Mouse (Mus musculus): ENCODE data around the gene Poldip2. TPM values are rescaled to one million over a fixed set of nuclear protein-coding genes. Genes with fewer than 3 reads are reported as not detected.

The Poldip2 gene
- 185 TPM in 2 replicates for polyA plus RNA-seq (2014; fragmentation: Nextera tagmentation; extraction: Ambion mirVana)

DNA sequence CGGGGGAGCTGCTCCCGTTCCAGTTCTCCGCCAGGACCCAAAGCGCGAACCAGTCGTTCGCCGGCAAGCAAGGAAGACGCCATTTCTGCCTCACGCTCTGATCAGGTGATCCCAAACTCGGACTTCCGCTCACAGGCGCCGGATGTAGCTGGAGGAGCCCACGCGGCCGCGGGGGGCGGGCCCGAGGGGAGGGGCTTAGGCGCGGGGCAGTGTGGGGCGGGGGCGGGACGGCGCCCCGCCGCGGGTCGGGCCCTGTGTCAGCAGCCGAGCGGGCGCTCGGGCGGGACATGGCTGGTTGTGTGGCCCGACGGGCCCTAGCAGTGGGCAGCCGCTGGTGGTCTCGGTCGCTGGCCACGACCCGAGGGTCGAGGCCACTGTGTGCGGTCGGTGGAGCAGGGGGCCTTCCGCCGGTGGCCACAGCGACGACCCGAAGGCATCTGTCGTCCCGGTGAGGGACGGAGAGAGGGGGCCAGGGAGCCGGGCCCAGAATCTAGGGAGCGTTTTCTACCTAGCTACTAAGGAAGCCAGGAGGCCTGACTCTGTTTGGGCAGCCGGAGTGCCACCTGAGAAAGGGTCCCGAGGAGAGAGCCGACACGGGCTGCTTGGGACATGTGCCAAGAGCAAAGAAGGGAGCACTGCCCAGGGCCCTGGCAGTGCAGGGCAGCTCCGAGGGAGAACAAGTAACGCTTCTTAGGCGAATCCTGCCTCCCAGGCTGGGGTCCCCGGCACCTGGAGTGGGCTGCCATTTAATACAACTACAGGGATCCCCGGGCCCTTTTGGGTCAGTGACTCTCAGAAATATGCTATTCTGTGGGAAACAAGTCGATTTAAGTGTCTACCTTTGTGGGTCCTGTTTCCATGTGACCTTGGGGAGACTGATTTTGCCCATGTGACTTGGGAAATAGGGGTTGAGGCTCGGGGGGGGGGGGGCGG lies at the start of gene Poldip2, which contains the start of gene Tmem199:
Gene Poldip2 (plus strand): TSS at position 169 of the 933 bp plus-strand sequence.
Gene Tmem199 (minus strand): TSS at position 148 of the 933 bp plus-strand sequence.
- peak; percentile 96 for ATAC-seq
- H3K4me1 ChIP-seq (ENCODE audit: control insufficient read depth, insufficient read depth, low read length), result peaks cover 8% of the 10 kb centered on the region; the same call in 1 of the 2 replicates
- no peaks in the 10 kb centered on the region for H3K27me3 ChIP-seq (replicated peaks; ENCODE audit: control insufficient read depth, insufficient read depth, low read length)
- H3K9ac ChIP-seq (ENCODE audit: low read length), result peak within 1 kb of the TSS; percentile 97
- H3K4me3 ChIP-seq (ENCODE audit: low read depth, low read length), result peak within 1 kb of the TSS; percentile 88
- peak within 1 kb of the TSS; percentile 76 for H3K27ac ChIP-seq (ENCODE audit: low read depth, low read length)
- peak; percentile 97 for DNase-seq (ENCODE audit: low spot score)
- no peaks in the 10 kb centered on the region for H3K9me3 ChIP-seq (replicated peaks; ENCODE audit: control insufficient read depth, low read length)
- peaks cover 39% of the 10 kb centered on the region for H3K36me3 ChIP-seq (ENCODE audit: control insufficient read depth, insufficient read depth, low read length)
- 1% methylated on average over 67 of the region's 67 CpGs for WGBS
- H3K4me2 ChIP-seq (ENCODE audit: low read length), result peak within 1 kb of the TSS; percentile 90

DNA sequence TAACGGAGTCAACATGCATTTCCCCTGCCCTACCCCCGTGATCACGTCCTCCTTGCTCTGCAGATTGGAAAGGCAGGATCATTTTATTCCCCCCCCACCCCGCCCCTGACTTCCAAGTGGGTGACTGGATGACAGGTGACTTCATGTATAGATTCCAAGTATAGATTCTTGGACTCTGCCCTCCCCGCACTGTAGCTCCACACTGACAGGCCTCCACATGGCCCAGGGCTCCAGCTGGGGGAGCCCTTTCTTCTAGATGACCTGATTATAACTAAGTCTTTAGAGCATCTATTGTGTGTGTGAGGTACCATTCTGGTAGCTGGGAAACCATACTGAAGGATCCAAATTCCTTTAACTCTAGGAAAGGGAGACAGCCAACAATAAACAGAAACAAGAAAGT lies 49.3 kb upstream of the Poldip2 start:
- no peak for DNase-seq (ENCODE audit: low spot score)
- no peak overlapping the region for H3K27ac ChIP-seq (ENCODE audit: low read depth, low read length)
- WGBS, result 78% methylated on average over 5 of the region's 5 CpGs
- H3K27me3 ChIP-seq (replicated peaks; ENCODE audit: control insufficient read depth, insufficient read depth, low read length), result no peaks in the 10 kb centered on the region
- H3K36me3 ChIP-seq (ENCODE audit: control insufficient read depth, insufficient read depth, low read length), result no peaks in the 10 kb centered on the region
- H3K4me1 ChIP-seq (ENCODE audit: control insufficient read depth, insufficient read depth, low read length), result peaks cover 6% of the 10 kb centered on the region; the same call in 1 of the 2 replicates
- H3K4me2 ChIP-seq (ENCODE audit: low read length), result no peak overlapping the region
- no peaks in the 10 kb centered on the region for H3K9me3 ChIP-seq (replicated peaks; ENCODE audit: control insufficient read depth, low read length)
- ATAC-seq, result no peak
- H3K4me3 ChIP-seq (ENCODE audit: low read depth, low read length), result no peak overlapping the region
- H3K9ac ChIP-seq (ENCODE audit: low read length), result no peak overlapping the region

DNA sequence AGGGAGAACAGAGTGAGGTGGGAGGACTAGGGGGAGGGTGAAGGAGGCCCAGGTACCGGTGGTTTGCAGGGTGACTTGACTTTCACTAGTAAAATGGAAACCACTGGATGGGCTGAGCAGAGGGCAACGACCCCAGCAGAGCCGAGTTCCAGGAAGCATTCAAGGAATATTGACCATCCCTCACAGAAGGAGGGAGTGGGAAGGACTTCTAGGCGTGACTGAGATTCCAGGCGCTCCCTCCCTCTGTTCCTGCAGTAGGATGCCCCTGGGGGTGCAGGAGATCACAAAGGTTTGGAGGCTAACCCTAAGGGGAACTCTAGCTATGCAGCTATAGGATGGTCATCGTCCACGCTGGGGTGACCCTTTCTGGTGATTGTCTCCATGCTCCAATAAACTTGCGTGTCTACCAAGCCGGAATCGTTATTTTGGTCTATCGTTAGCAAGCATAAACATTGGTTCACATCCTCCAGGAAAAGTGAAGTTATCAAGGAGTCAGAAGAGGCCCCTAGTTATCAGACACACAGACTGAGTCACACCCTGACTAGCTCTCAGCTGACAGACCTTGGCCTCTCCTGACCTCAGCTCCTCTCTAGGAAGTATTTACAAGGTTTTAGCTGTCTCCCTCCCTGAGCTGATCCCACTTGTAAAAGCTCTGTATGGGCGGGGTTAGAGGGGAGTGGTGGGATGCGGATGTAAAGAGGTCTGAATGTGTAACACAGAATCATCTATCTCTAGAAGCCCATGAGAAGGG lies 48.5 kb upstream of the Poldip2 start:
- Histone ChIP-seq H3K27ac (ENCODE audit: low read depth, low read length) (no peak overlapping the region), H3K27me3 (replicated peaks; ENCODE audit: control insufficient read depth, insufficient read depth, low read length) (no peaks in the 10 kb centered on the region), H3K4me1 (ENCODE audit: control insufficient read depth, insufficient read depth, low read length) (peaks cover 6% of the 10 kb centered on the region; the same call in 1 of the 2 replicates), H3K9ac (ENCODE audit: low read length) (no peak overlapping the region), H3K4me3 (ENCODE audit: low read depth, low read length) (no peak overlapping the region), H3K36me3 (ENCODE audit: control insufficient read depth, insufficient read depth, low read length) (no peaks in the 10 kb centered on the region), H3K9me3 (replicated peaks; ENCODE audit: control insufficient read depth, low read length) (no peaks in the 10 kb centered on the region), H3K4me2 (ENCODE audit: low read length) (no peak overlapping the region)
- no peak for ATAC-seq
- 73% methylated on average over 13 of the region's 13 CpGs for WGBS
- no peak for DNase-seq (ENCODE audit: low spot score)

GRCm38 (mm10) chr11:78465116-78465515 lies 46.9 kb upstream of the Poldip2 start:
- DNase-seq (ENCODE audit: low spot score) (no peak), ATAC-seq (peak; percentile 22; the same call in 1 of the 2 replicates)
- Histone ChIP-seq H3K4me2 (ENCODE audit: low read length) (peak overlapping the region; percentile 82), H3K4me3 (ENCODE audit: low read depth, low read length) (peak overlapping the region; percentile 70), H3K4me1 (ENCODE audit: control insufficient read depth, insufficient read depth, low read length) (peaks cover 6% of the 10 kb centered on the region; the same call in 1 of the 2 replicates), H3K27me3 (replicated peaks; ENCODE audit: control insufficient read depth, insufficient read depth, low read length) (no peaks in the 10 kb centered on the region), H3K9ac (ENCODE audit: low read length) (peak overlapping the region; percentile 85; the same call in 1 of the 2 replicates), H3K9me3 (replicated peaks; ENCODE audit: control insufficient read depth, low read length) (no peaks in the 10 kb centered on the region), H3K36me3 (ENCODE audit: control insufficient read depth, insufficient read depth, low read length) (no peaks in the 10 kb centered on the region), H3K27ac (ENCODE audit: low read depth, low read length) (no peak overlapping the region)
- WGBS, result 25% methylated on average over 9 of the region's 9 CpGs

- H3K9me3 ChIP-seq (replicated peaks; ENCODE audit: control insufficient read depth, low read length), result no peaks in the 10 kb centered on the region
- peak; percentile 94 for ATAC-seq
- peak within 1 kb of the TSS; percentile 86 for H3K27ac ChIP-seq (ENCODE audit: low read depth, low read length)
- peak; percentile 88 for DNase-seq (ENCODE audit: low spot score)
- 1% methylated on average over 41 of the region's 41 CpGs for WGBS
- H3K9ac ChIP-seq (ENCODE audit: low read length), result peak within 1 kb of the TSS; percentile 85
- H3K4me3 ChIP-seq (ENCODE audit: low read depth, low read length), result peak within 1 kb of the TSS; percentile 70
- no peaks in the 10 kb centered on the region for H3K27me3 ChIP-seq (replicated peaks; ENCODE audit: control insufficient read depth, insufficient read depth, low read length)
- no peaks in the 10 kb centered on the region for H3K36me3 ChIP-seq (ENCODE audit: control insufficient read depth, insufficient read depth, low read length)
- peaks cover 6% of the 10 kb centered on the region; the same call in 1 of the 2 replicates for H3K4me1 ChIP-seq (ENCODE audit: control insufficient read depth, insufficient read depth, low read length)
- peak within 1 kb of the TSS; percentile 82 for H3K4me2 ChIP-seq (ENCODE audit: low read length)
These were observed 46.3 kb upstream of the Poldip2 start, which contains the start of gene Slc46a1 for GRCm38 (mm10) chr11:78465568-78466180. TSS of gene Slc46a1 (plus strand) at chr11:78465697.

GRCm38 (mm10) chr11:78466242-78466912 lies 45.6 kb upstream of the Poldip2 start:
- ATAC-seq, result peak; percentile 32

DNA sequence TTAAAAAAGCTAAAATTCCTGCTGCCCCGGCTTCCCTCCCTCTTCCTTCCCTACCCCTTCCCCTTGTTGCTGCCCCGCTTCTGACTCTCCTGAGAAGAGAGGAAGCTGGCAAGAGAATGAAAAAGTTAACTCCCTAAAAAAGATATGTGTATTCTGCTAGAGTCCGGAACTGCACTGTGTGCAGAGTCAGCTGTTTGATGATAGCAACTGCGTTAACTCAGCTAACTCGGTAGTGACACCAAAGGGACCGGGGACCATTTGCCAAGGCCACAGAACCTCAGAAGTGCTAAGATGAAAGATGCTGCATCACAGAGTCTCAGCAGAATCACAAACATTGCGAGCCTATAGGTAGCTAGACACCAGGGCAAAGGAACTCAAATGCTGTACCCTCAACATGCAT lies 44.5 kb upstream of the Poldip2 start:
- Histone ChIP-seq H3K4me3 (ENCODE audit: low read depth, low read length) (no peak overlapping the region), H3K9me3 (replicated peaks; ENCODE audit: control insufficient read depth, low read length) (no peaks in the 10 kb centered on the region), H3K36me3 (ENCODE audit: control insufficient read depth, insufficient read depth, low read length) (peaks cover 6% of the 10 kb centered on the region), H3K27ac (ENCODE audit: low read depth, low read length) (no peak overlapping the region), H3K4me2 (ENCODE audit: low read length) (no peak overlapping the region), H3K4me1 (ENCODE audit: control insufficient read depth, insufficient read depth, low read length) (peaks cover 6% of the 10 kb centered on the region; the same call in 1 of the 2 replicates), H3K27me3 (replicated peaks; ENCODE audit: control insufficient read depth, insufficient read depth, low read length) (no peaks in the 10 kb centered on the region), H3K9ac (ENCODE audit: low read length) (no peak overlapping the region)
- ATAC-seq, result no peak
- no peak for DNase-seq (ENCODE audit: low spot score)
- 89% methylated on average over 7 of the region's 7 CpGs for WGBS

More at GRCm38 (mm10) chr11:78466242-78466912, 45.6 kb upstream of the Poldip2 start:
- Histone ChIP-seq H3K27ac (ENCODE audit: low read depth, low read length) (peak overlapping the region; percentile 86; the same call in 1 of the 2 replicates), H3K27me3 (replicated peaks; ENCODE audit: control insufficient read depth, insufficient read depth, low read length) (no peaks in the 10 kb centered on the region), H3K9me3 (replicated peaks; ENCODE audit: control insufficient read depth, low read length) (no peaks in the 10 kb centered on the region), H3K9ac (ENCODE audit: low read length) (peak overlapping the region; percentile 85), H3K4me2 (ENCODE audit: low read length) (peak overlapping the region; percentile 82), H3K36me3 (ENCODE audit: control insufficient read depth, insufficient read depth, low read length) (peaks cover 2% of the 10 kb centered on the region; the same call in 1 of the 2 replicates), H3K4me3 (ENCODE audit: low read depth, low read length) (peak overlapping the region; percentile 70), H3K4me1 (ENCODE audit: control insufficient read depth, insufficient read depth, low read length) (peaks cover 6% of the 10 kb centered on the region; the same call in 1 of the 2 replicates)
- 47% methylated on average over 23 of the region's 23 CpGs for WGBS
- DNase-seq (ENCODE audit: low spot score), result peak; percentile 5

- H3K9ac ChIP-seq (ENCODE audit: low read length), result no peak overlapping the region
- H3K9me3 ChIP-seq (replicated peaks; ENCODE audit: control insufficient read depth, low read length), result no peaks in the 10 kb centered on the region
- DNase-seq (ENCODE audit: low spot score) (no peak), ATAC-seq (no peak)
- WGBS, result 81% methylated on average over 3 of the region's 3 CpGs
- no peak overlapping the region for H3K4me3 ChIP-seq (ENCODE audit: low read depth, low read length)
- H3K36me3 ChIP-seq (ENCODE audit: control insufficient read depth, insufficient read depth, low read length), result peaks cover 11% of the 10 kb centered on the region
- no peak overlapping the region for H3K27ac ChIP-seq (ENCODE audit: low read depth, low read length)
- H3K4me2 ChIP-seq (ENCODE audit: low read length), result no peak overlapping the region
- H3K27me3 ChIP-seq (replicated peaks; ENCODE audit: control insufficient read depth, insufficient read depth, low read length), result no peaks in the 10 kb centered on the region
- peaks cover 6% of the 10 kb centered on the region; the same call in 1 of the 2 replicates for H3K4me1 ChIP-seq (ENCODE audit: control insufficient read depth, insufficient read depth, low read length)
These were observed 44.1 kb upstream of the Poldip2 start for GRCm38 (mm10) chr11:78467932-78468331.
